Mouse (Mus musculus) kidney, postnatal 4 days (tissue): Measurements from ENCODE around the gene Il22ra2.

Source experiments
- DNase-seq, 2 experiments: peaks; one replicate each; pipeline ENCODE4 v3.0.0; 2021; ENCODE audit warnings: mixed read lengths in 2 of 2

The Il22ra2 gene

GRCm38 (mm10) chr10:19621408-19622048 is at the start of gene Il22ra2:
Il22ra2 (plus strand) TSS chr10:19621998.
- no peak for DNase-seq

- no peak for DNase-seq
These were observed 44.2 kb upstream of the Il22ra2 start for GRCm38 (mm10) chr10:19577571-19577970.

GRCm38 (mm10) chr10:19578001-19578400 is 43.8 kb upstream of the Il22ra2 start:
- no peak for DNase-seq

- peak; percentile 55 to 67 for DNase-seq
These were observed 43.3 kb upstream of the Il22ra2 start for GRCm38 (mm10) chr10:19578409-19578986.

- DNase-seq: no peak
These were observed 41.1 kb upstream of the Il22ra2 start for GRCm38 (mm10) chr10:19580660-19581059.

- no peak for DNase-seq
These were observed 39.8 kb upstream of the Il22ra2 start for GRCm38 (mm10) chr10:19581844-19582582.

GRCm38 (mm10) chr10:19582806-19583430 is 38.9 kb upstream of the Il22ra2 start:
- no peak for DNase-seq

GRCm38 (mm10) chr10:19584064-19584463 is 37.7 kb upstream of the Il22ra2 start:
- peak in 1 of 2 experiments; percentile 21 for DNase-seq

- no peak for DNase-seq
These were observed 37.0 kb upstream of the Il22ra2 start for GRCm38 (mm10) chr10:19584846-19585245.

- DNase-seq: no peak
These were observed 35.9 kb upstream of the Il22ra2 start for GRCm38 (mm10) chr10:19585860-19586259.

GRCm38 (mm10) chr10:19587281-19587680 is 34.5 kb upstream of the Il22ra2 start:
- DNase-seq: no peak

GRCm38 (mm10) chr10:19589626-19590025 is 32.2 kb upstream of the Il22ra2 start:
- no peak for DNase-seq

- DNase-seq: no peak
These were observed 30.5 kb upstream of the Il22ra2 start for GRCm38 (mm10) chr10:19591286-19591640.

GRCm38 (mm10) chr10:19591641-19592441 is 30.0 kb upstream of the Il22ra2 start, which contains the start of gene Ifngr1:
Ifngr1 (plus strand) TSS chr10:19591949.
- DNase-seq: peak; percentile 99 to 100

- DNase-seq: no peak
These were observed 29.2 kb upstream of the Il22ra2 start for GRCm38 (mm10) chr10:19592556-19592955.

- DNase-seq: no peak
These were observed 28.5 kb upstream of the Il22ra2 start for GRCm38 (mm10) chr10:19593296-19593695.

- no peak for DNase-seq
These were observed 27.4 kb upstream of the Il22ra2 start for GRCm38 (mm10) chr10:19594201-19594905.

GRCm38 (mm10) chr10:19596866-19597265 is 24.9 kb upstream of the Il22ra2 start:
- DNase-seq: no peak

GRCm38 (mm10) chr10:19598091-19598490 is 23.7 kb upstream of the Il22ra2 start:
- DNase-seq: no peak

- no peak for DNase-seq
These were observed 22.3 kb upstream of the Il22ra2 start for GRCm38 (mm10) chr10:19599331-19600092.

GRCm38 (mm10) chr10:19600093-19600420 is 21.7 kb upstream of the Il22ra2 start:
- DNase-seq: no peak
